Mouse (Mus musculus) testis, postnatal 10 days (tissue): ENCODE measurements around the gene Dync1li1.
"Not testable (repeated sequence)": the region's sequence is repeated elsewhere in the genome, so short reads cannot be mapped to it uniquely, and the experiment has no call there.

Source experiments
- DNase-seq: peaks from one replicate; pipeline ENCODE4 v3.0.0; 2021; ENCODE audit warnings: low spot score

Dync1li1 gene

GRCm38 (mm10) chr9:114688252-114688952, at the start of gene Dync1li1:
TSS of gene Dync1li1 (plus strand) at chr9:114688790.
- DNase-seq: peak; percentile 98

- no peak for DNase-seq
Measured at GRCm38 (mm10) chr9:114639186-114639748, 49.3 kb upstream of the Dync1li1 start.

- peak; percentile 99 for DNase-seq
Measured at GRCm38 (mm10) chr9:114639839-114640646, 48.5 kb upstream of the Dync1li1 start, which contains the start of gene Cnot10. TSS of gene Cnot10 (minus strand) at chr9:114640184.

DNA sequence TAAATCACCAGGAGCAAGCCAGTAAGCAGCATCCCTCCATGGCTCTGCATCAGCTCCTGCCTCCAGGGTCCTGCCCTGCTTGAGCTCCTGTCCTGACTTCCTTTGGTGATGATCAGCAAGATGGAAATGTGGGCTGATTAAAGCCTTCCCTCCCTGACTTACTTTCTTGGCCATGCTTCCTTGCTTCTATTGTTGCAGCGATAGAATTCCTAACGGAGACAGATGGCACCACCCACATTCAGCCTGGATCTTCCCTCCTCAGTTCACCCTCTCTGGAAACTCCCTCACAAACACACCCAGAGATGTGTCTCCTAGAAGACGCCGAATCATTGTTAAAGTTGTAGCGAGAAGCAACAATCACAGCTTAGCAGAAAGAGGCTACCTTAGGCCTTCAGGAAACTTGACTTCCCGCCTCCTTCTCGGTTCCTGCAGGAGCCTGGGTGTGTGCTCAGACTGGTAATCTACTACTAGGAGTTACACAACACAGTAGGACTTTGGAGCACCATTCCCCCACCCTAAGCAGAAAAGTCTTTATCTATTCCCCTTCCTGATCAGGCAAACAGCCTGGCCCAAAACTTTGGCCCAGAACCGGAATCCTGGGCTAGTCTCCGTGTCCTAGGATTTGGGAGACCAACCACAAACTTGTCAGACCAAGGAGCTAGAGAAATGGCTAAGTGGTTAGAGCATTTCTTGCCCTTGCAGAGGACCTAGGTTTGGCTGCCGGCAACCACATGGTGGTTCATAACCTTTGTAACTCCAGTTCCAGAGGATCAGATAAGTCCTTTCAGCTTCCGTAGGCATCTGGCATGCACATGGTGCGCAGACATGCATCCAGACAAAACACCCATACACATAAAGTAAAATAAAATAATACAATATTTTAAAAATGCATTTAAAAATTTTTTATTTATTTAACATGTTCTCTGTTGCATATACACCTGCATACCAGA, 41.8 kb upstream of the Dync1li1 start:
- DNase-seq: no peak

DNA sequence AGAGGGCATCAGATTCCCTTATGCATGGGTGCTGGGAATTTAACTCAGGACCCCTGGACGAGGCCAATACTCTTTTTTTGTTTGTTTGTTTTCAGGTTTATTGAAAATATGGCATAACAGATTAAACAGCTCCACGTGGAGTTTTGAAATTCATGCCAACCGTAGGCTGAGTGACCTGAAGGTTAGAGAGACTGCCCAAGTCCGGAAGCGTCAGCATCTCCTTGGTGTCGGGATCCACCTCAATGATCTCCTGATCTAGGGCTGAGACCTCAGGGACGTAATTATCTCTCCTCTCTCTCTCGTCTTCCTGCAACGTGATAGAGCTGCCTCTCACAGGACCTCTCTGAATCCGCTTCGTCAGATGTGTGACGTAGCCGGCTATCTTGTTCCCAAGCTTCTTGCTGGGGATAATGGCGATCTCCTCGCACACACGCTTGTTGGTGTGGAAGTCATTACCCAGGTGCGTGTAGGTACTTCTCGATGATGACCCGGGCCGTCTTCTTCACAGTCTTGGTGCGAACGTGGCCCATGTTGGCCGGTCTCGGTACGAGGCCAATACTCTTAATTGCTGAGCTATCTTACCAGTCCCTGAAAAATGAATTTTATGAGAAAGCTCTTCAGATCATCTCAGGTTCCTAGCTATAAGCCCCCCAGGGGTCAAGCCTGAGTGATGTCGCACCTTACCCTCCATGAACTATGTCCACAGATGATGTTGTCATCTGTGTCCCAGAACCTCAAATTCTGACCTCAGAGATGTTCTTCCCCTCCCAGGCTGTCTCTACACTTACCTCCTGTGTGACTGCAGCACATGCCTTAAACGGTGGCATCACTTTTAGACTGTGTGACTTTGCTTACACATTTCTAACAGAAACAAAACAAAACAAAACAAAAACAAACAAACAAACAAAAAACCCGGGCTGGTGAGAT, 40.8 kb upstream of the Dync1li1 start:
- no peak for DNase-seq

DNA sequence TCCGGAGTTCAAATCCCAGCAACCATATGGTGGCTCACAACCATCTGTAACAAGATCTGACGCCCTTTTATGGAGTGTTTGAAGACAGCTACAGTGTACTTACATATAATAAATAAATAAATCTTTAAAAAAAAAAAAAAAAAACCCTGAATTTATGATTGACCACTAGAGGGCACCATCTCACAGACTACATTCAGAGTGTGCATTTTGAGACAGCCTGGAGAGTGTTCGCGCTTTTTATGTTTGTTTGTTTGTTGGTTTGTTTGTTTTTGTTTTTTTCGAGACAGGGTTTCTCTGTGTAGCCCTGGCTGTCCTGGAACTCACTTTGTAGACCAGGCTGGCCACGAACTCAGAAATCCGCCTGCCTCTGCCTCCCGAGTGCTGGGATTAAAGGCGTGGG, 40.1 kb upstream of the Dync1li1 start:
- not testable (repeated sequence) for DNase-seq

GRCm38 (mm10) chr9:114649371-114649770, 39.2 kb upstream of the Dync1li1 start:
- no peak for DNase-seq

GRCm38 (mm10) chr9:114650938-114651634, 37.5 kb upstream of the Dync1li1 start:
- DNase-seq: no peak

DNA sequence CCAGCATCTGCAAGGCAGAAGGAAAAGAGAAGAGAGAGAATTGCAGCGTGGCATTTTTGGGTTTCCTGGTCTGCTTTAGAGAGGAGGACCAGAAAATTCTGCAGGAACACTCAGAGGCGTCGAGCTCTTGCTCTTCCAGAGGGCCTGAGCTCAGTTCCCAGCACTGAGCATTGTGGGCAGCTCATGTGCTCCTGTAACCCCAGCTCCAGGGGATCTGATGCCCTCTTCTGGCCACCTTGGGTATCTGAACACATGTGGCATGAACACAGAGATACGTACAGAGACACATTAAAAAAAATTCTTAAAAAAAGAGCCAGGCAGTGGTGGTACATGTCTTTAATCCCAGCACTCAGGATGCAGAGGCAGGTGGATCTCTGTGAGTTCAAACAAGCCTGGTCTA, 33.2 kb upstream of the Dync1li1 start:
- no peak for DNase-seq

- no peak for DNase-seq
Measured at GRCm38 (mm10) chr9:114656701-114657100, 31.9 kb upstream of the Dync1li1 start.

- DNase-seq: no peak
Measured at GRCm38 (mm10) chr9:114660506-114660905, 28.1 kb upstream of the Dync1li1 start.

DNA sequence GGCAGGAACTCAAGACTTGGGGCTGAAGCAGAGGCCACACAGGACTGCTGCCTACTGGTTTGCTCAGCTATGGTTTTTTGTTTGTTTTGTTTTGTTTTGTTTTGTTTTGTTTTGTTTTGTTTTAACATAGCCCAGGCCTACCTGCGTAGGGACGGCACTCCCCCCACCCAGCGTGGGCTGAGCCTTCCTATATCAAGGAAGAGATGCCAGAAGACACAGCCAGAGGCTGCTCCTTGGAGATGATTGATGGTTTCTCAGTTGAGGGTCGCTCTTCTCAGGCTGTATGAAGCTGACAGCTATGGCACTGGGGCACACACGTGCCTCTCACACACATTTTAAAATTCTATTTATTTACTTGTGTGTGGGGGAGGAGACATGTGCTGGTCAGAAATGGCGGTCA, 27.6 kb upstream of the Dync1li1 start:
- no peak for DNase-seq

DNA sequence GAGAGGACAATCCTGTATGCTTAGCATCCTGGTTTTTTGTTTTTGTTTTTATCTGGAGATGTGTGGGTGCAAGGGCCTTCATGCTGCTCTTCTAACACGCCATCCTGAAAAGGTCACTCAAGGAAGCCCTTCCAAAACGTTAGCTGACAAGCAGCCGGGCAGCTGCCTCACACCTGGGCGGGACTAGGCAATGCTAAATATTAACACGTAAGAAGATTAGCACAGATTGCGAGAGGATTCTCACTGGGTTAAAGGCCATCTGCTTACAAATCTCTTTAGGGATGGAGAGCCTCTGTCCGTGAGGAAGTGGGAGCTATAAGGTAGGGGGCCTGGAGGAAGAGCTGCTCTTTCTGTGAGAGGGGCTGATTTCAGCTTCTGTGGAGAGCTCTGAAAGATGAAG, 26.6 kb upstream of the Dync1li1 start:
- DNase-seq: no peak

- DNase-seq: no peak
Measured at GRCm38 (mm10) chr9:114663782-114664181, 24.8 kb upstream of the Dync1li1 start.

- no peak for DNase-seq
Measured at GRCm38 (mm10) chr9:114666858-114667257, 21.7 kb upstream of the Dync1li1 start.

- no peak for DNase-seq
Measured at GRCm38 (mm10) chr9:114668047-114668446, 20.5 kb upstream of the Dync1li1 start.

GRCm38 (mm10) chr9:114669011-114669410, 19.6 kb upstream of the Dync1li1 start:
- no peak for DNase-seq

DNA sequence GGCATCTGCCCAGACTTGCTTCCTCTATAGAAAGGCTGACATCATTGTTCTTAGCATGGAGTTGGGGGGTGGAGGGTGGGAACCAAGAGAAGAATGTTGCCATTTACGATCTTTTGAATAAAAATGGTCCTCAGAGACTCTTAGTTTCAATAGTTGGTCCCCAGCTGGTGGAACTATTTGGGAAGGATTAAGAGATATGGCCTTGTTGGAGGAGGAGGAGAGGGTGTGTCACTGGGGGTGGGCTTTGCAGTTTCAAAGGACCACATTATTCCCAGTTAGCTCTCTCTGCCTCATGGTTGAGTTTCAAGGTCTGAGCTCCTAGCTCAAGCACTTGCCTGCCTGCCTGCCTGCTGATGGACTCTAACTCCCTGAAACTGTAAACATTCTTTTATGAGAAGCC, 16.6 kb upstream of the Dync1li1 start:
- DNase-seq: no peak

DNA sequence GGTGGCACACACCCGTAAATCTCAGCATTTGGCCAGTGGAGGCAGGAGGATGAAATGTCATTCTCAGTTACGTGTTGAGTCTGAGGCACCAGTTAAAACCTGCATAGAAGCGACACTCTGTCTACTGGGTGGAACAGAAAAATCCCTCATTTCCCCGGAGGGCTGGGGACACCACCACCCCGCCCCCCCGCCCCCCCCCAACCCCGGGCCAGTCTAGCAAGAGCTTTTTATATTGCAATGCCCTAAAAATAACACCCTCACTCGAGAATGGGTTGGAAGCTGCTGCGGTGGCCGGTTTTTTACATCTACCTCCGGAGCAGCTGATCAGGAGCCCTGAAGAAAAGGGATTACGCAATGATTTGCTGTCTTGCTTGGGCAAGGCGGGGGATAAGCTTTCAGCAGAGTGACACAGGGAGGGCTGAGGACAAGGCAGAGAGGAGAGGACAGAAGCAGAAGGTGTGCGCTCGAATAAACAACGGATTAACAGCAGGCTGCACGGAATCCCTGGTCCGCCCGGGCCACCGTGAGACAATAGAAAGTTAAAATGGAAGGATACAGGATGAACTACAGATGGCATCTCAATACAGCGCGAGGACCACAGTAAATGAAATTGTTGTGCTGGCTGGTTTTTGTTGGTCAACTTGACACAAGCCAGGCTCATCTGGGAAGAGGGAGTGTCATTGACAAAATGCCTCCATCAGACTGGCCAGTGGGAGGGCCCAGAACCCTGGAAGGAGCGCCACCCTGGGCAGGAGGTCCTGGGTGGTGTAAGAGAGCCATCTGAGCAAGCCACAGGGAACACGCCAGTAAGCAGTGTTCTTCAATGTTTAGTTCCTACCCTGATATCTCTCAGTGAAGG, 15.7 kb upstream of the Dync1li1 start:
- DNase-seq: no peak
